Mouse (Mus musculus): ENCODE results near the gene Igsf21. TPM values are rescaled to one million over a fixed set of nuclear protein-coding genes. Genes with fewer than 3 reads are reported as not detected.

Igsf21 gene
- total and polyA plus RNA-seq, 2 experiments from 2014 or later: 78.5 to 117 TPM

- Histone ChIP-seq H3K4me1 (ENCODE audit: insufficient read depth) (no peaks in the 10 kb centered on the region), H3K36me3 (ENCODE audit: insufficient read depth) (no peaks in the 10 kb centered on the region), H3K27me3 (ENCODE audit: insufficient read depth, low read length) (no peaks in the 10 kb centered on the region), H3K9ac (no peak overlapping the region), H3K4me3 (ENCODE audit: low read depth, low read length) (no peak overlapping the region), H3K27ac (ENCODE audit: low read depth, low read length) (no peak overlapping the region), H3K9me3 (ENCODE audit: low read length) (no peaks in the 10 kb centered on the region), H3K4me2 (ENCODE audit: low read depth) (no peak overlapping the region)
- TF ChIP-seq CTCF (IDR thresholded peaks at IDR 0.05; ENCODE audit: low read depth): peak; percentile 51
- DNase-seq (no peak), ATAC-seq (no peak)
- WGBS: 94% methylated on average over 6 of the region's 6 CpGs
Measured at GRCm38 (mm10) chr4:140115053-140115452, 131.5 kb downstream of the Igsf21 start.

- no peaks in the 10 kb centered on the region for H3K36me3 ChIP-seq (ENCODE audit: insufficient read depth)
- no peak overlapping the region for H3K9ac ChIP-seq
- DNase-seq (no peak), ATAC-seq (peak; percentile 37; the same call in 1 of the 2 replicates)
- no peak overlapping the region for H3K27ac ChIP-seq (ENCODE audit: low read depth, low read length)
- 69% methylated on average over 18 of the region's 18 CpGs for WGBS
- no peak for TF ChIP-seq CTCF (IDR thresholded peaks at IDR 0.05; ENCODE audit: low read depth)
- H3K4me2 ChIP-seq (ENCODE audit: low read depth): no peak overlapping the region
- H3K4me1 ChIP-seq (ENCODE audit: insufficient read depth): 0 out of 2 replicates have a peak, but pooled peaks cover 6% of the 10 kb centered on the region
- no peak overlapping the region for H3K4me3 ChIP-seq (ENCODE audit: low read depth, low read length)
- no peaks in the 10 kb centered on the region for H3K9me3 ChIP-seq (ENCODE audit: low read length)
- H3K27me3 ChIP-seq (ENCODE audit: insufficient read depth, low read length): no peaks in the 10 kb centered on the region; the same call in 1 of the 2 replicates
Measured at GRCm38 (mm10) chr4:140113690-140114475, 132.7 kb downstream of the Igsf21 start.

- H3K4me2 ChIP-seq (ENCODE audit: low read depth): peak overlapping the region; percentile 36; the same call in 1 of the 2 replicates
- ATAC-seq: no peak
- no peaks in the 10 kb centered on the region for H3K9me3 ChIP-seq (ENCODE audit: low read length)
- H3K27me3 ChIP-seq (ENCODE audit: insufficient read depth, low read length): no peaks in the 10 kb centered on the region; the same call in 1 of the 2 replicates
- no peak overlapping the region; the same call in 1 of the 2 replicates for H3K9ac ChIP-seq
- no peak for TF ChIP-seq CTCF (IDR thresholded peaks at IDR 0.05; ENCODE audit: low read depth)
- no peak overlapping the region for H3K4me3 ChIP-seq (ENCODE audit: low read depth, low read length)
- 39% methylated on average over 6 of the region's 6 CpGs for WGBS
- DNase-seq: no peak
- no peak overlapping the region; the same call in 1 of the 2 replicates for H3K27ac ChIP-seq (ENCODE audit: low read depth, low read length)
- no peaks in the 10 kb centered on the region for H3K36me3 ChIP-seq (ENCODE audit: insufficient read depth)
- H3K4me1 ChIP-seq (ENCODE audit: insufficient read depth): peaks cover 14% of the 10 kb centered on the region; the same call in 1 of the 2 replicates
Measured at GRCm38 (mm10) chr4:140109626-140109948, 137.0 kb downstream of the Igsf21 start.

- ATAC-seq: peak; percentile 60
- WGBS: 7% methylated on average over 32 of the region's 32 CpGs
- Histone ChIP-seq H3K9ac (peak overlapping the region; percentile 28), H3K9me3 (ENCODE audit: low read length) (no peaks in the 10 kb centered on the region), H3K36me3 (ENCODE audit: insufficient read depth) (no peaks in the 10 kb centered on the region), H3K4me1 (ENCODE audit: insufficient read depth) (peaks cover 15% of the 10 kb centered on the region; the same call in 1 of the 2 replicates), H3K27me3 (ENCODE audit: insufficient read depth, low read length) (no peaks in the 10 kb centered on the region; the same call in 1 of the 2 replicates), H3K4me2 (ENCODE audit: low read depth) (peak overlapping the region; percentile 36), H3K27ac (ENCODE audit: low read depth, low read length) (no peak overlapping the region; the same call in 1 of the 2 replicates), H3K4me3 (ENCODE audit: low read depth, low read length) (peak overlapping the region; percentile 1; the same call in 1 of the 2 replicates)
- no peak for TF ChIP-seq CTCF (IDR thresholded peaks at IDR 0.05; ENCODE audit: low read depth)
- no peak for DNase-seq
Measured at GRCm38 (mm10) chr4:140108871-140109625, 137.5 kb downstream of the Igsf21 start.

- TF ChIP-seq CTCF (IDR thresholded peaks at IDR 0.05; ENCODE audit: low read depth): no peak
- Histone ChIP-seq H3K4me2 (ENCODE audit: low read depth) (no peak overlapping the region), H3K27me3 (ENCODE audit: insufficient read depth, low read length) (no peaks in the 10 kb centered on the region; the same call in 1 of the 2 replicates), H3K9me3 (ENCODE audit: low read length) (no peaks in the 10 kb centered on the region), H3K9ac (no peak overlapping the region), H3K4me1 (ENCODE audit: insufficient read depth) (peaks cover 15% of the 10 kb centered on the region; the same call in 1 of the 2 replicates), H3K4me3 (ENCODE audit: low read depth, low read length) (no peak overlapping the region), H3K36me3 (ENCODE audit: insufficient read depth) (no peaks in the 10 kb centered on the region), H3K27ac (ENCODE audit: low read depth, low read length) (no peak overlapping the region)
- 83% methylated on average over 12 of the region's 12 CpGs for WGBS
- no peak for DNase-seq
- no peak for ATAC-seq
Measured at GRCm38 (mm10) chr4:140107161-140107560, 139.4 kb downstream of the Igsf21 start.

GRCm38 (mm10) chr4:140104795-140105194 lies 141.8 kb downstream of the Igsf21 start:
- no peaks in the 10 kb centered on the region; the same call in 1 of the 2 replicates for H3K27me3 ChIP-seq (ENCODE audit: insufficient read depth, low read length)
- no peak for DNase-seq
- H3K36me3 ChIP-seq (ENCODE audit: insufficient read depth): no peaks in the 10 kb centered on the region
- H3K4me2 ChIP-seq (ENCODE audit: low read depth): no peak overlapping the region
- H3K4me3 ChIP-seq (ENCODE audit: low read depth, low read length): no peak overlapping the region
- no peak overlapping the region for H3K9ac ChIP-seq
- no peaks in the 10 kb centered on the region for H3K9me3 ChIP-seq (ENCODE audit: low read length)
- TF ChIP-seq CTCF (IDR thresholded peaks at IDR 0.05; ENCODE audit: low read depth): no peak
- no peak overlapping the region for H3K27ac ChIP-seq (ENCODE audit: low read depth, low read length)
- peaks cover 15% of the 10 kb centered on the region; the same call in 1 of the 2 replicates for H3K4me1 ChIP-seq (ENCODE audit: insufficient read depth)
- ATAC-seq: no peak
- 19% methylated on average over 6 of the region's 6 CpGs for WGBS

All from forebrain, postnatal 0 days (tissue).